Mouse (Mus musculus): ENCODE data around the gene Gm45618. TPM values are rescaled to one million over a fixed set of nuclear protein-coding genes. Genes with fewer than 3 reads are reported as not detected.

The Gm45618 gene
- polyA plus RNA-seq, 1 experiment = not detected

DNA sequence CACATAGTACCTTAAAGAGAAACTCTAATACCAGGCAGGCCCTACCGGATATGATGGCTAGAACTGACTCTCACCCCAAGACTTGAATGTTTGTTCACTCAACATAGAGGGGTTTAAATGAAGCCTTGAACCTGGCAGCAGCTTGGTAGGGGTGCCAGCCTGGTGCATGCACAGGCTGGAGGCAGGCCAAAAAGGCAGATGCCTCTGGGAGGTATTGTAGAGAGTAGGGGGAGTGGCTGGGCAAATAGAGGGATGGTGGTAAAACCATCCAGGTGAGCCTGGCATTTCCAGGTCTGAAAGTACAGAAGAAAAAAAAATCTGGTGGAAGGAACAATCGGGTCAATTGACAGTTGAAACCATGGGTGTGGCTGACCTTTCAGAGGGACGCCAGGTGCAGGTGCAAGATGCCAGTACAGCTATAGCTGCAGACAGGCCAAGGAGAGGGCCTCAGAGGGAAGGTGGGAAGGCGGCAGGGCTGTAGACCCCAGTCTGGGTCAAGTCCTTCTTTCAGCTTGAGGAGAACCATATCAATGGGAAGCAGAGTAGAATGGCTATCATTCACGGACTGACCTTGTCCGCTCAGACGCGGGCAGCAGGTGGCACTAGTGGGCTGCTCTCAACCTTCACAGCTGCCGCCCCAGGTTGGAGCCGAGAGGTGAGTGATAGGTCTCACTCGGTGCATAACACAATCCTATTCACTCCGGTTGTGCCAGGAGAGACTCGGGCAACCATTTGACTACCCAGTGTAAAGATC, 49.9 kb downstream of the Gm45618 start:
- DNase-seq (ENCODE audit: low read depth) = no peak

Other genes starting within 250 kb of the Gm45618 start
- 103 and 105 TPM in 2 replicates for gene Tollip, start 202.2 kb downstream of the Gm45618 start, polyA plus RNA-seq (2012; rRNA removed)
- gene Brsk2, start 171.0 kb downstream of the Gm45618 start, polyA plus RNA-seq (2012; rRNA removed) = 0.09 and 0.33 TPM in 2 replicates
- 50.5 and 54.7 TPM in 2 replicates for gene Mob2, start 59.7 kb downstream of the Gm45618 start, polyA plus RNA-seq (2012; rRNA removed)
- 10.9 and 13.2 TPM in 2 replicates for gene Dusp8, start 24.9 kb downstream of the Gm45618 start, polyA plus RNA-seq (2012; rRNA removed)
- gene Gm39115, start 15.3 kb upstream of the Gm45618 start, polyA plus RNA-seq (2012; rRNA removed) = not detected in 2 replicates
- not detected in 2 replicates for gene Gm45337, start 23.9 kb upstream of the Gm45618 start, polyA plus RNA-seq (2012; rRNA removed)
- not detected in 2 replicates for gene Gm29735, start 36.4 kb upstream of the Gm45618 start, polyA plus RNA-seq (2012; rRNA removed)
- not detected in 2 replicates for gene Gm4553, start 45.0 kb upstream of the Gm45618 start, polyA plus RNA-seq (2012; rRNA removed)
- gene Krtap5-2, start 55.3 kb upstream of the Gm45618 start, polyA plus RNA-seq (2012; rRNA removed) = not detected in 2 replicates
- gene Gm10153, start 69.7 kb upstream of the Gm45618 start, polyA plus RNA-seq (2012; rRNA removed) = not detected in 2 replicates
- gene Krtap5-3, start 80.6 kb upstream of the Gm45618 start, polyA plus RNA-seq (2012; rRNA removed) = not detected in 2 replicates
- gene Gm7579, start 91.1 kb upstream of the Gm45618 start, polyA plus RNA-seq (2012; rRNA removed) = not detected in 2 replicates
- gene Krtap5-5, start 109.2 kb upstream of the Gm45618 start, polyA plus RNA-seq (2012; rRNA removed) = not detected in 2 replicates
- gene Gm40460, start 120.3 kb upstream of the Gm45618 start, polyA plus RNA-seq (2012; rRNA removed) = not detected in 2 replicates
- gene Gm2431, start 137.6 kb upstream of the Gm45618 start, polyA plus RNA-seq (2012; rRNA removed) = not detected in 2 replicates
- not detected in 2 replicates for gene Gm4559, start 153.6 kb upstream of the Gm45618 start, polyA plus RNA-seq (2012; rRNA removed)
- not detected in 2 replicates for gene Krtap5-1, start 176.4 kb upstream of the Gm45618 start, polyA plus RNA-seq (2012; rRNA removed)
- gene Krtap5-4, start 182.8 kb upstream of the Gm45618 start, polyA plus RNA-seq (2012; rRNA removed) = not detected in 2 replicates